Mouse (Mus musculus): Measurements from ENCODE around the gene Mrpl37. TPM values are rescaled to one million over a fixed set of nuclear protein-coding genes. Genes with fewer than 3 reads are reported as not detected.

Mrpl37 gene
- polyA plus RNA-seq, 1 experiment from 2014 or later, result 125 TPM

DNA sequence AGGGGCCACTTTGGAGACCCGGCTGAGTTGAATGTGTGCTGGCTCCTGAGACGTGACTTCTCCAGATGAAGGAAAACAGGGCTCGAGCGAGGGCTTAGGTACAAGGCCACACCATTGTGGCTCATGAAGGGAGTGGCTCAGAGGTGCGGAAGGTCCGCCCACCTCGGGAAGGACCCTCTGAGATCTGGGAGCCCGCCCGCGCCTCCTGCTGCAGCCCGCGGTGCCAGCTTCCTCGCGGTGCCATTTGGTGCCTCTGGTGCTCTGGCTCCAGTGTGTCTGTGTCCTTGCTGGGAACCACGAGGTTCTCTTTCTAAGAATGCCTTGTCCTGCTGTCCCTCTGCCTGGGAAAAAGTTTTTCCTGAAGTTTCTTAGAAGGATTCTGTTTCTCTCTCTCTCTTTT is 31.2 kb upstream of the Mrpl37 start:
- no peaks in the 10 kb centered on the region for H3K36me3 ChIP-seq (ENCODE audit: control insufficient read depth, insufficient read depth, low read length)
- 24% methylated on average over 15 of the region's 15 CpGs for WGBS
- H3K9ac ChIP-seq (ENCODE audit: low read depth, low read length), result no peak overlapping the region
- H3K4me3 ChIP-seq (ENCODE audit: low read length), result no peak overlapping the region
- no peak overlapping the region for H3K27ac ChIP-seq (ENCODE audit: low read depth, low read length)
- 0 out of 2 replicates have a peak, but pooled peaks have one; percentile 33 for ATAC-seq (ENCODE audit: low FRiP score, low TSS enrichment)
- H3K4me1 ChIP-seq (ENCODE audit: control insufficient read depth, insufficient read depth, low read length), result no peaks in the 10 kb centered on the region
- H3K27me3 ChIP-seq (ENCODE audit: control insufficient read depth, insufficient read depth, low read length), result no peaks in the 10 kb centered on the region
- H3K9me3 ChIP-seq (ENCODE audit: control insufficient read depth, low read length), result no peaks in the 10 kb centered on the region
- H3K4me2 ChIP-seq (replicated peaks; ENCODE audit: low read depth, low read length), result no peak overlapping the region; the same call in 1 of the 2 replicates

- Histone ChIP-seq H3K4me3 (ENCODE audit: low read length) (no peak within 1 kb of the TSS), H3K4me1 (ENCODE audit: control insufficient read depth, insufficient read depth, low read length) (no peaks in the 10 kb centered on the region), H3K9me3 (ENCODE audit: control insufficient read depth, low read length) (no peaks in the 10 kb centered on the region), H3K4me2 (replicated peaks; ENCODE audit: low read depth, low read length) (no peak within 1 kb of the TSS), H3K27me3 (ENCODE audit: control insufficient read depth, insufficient read depth, low read length) (no peaks in the 10 kb centered on the region), H3K36me3 (ENCODE audit: control insufficient read depth, insufficient read depth, low read length) (no peaks in the 10 kb centered on the region), H3K9ac (ENCODE audit: low read depth, low read length) (no peak within 1 kb of the TSS), H3K27ac (ENCODE audit: low read depth, low read length) (no peak within 1 kb of the TSS)
- 67% methylated on average over 16 of the region's 16 CpGs for WGBS
- no peak for ATAC-seq (ENCODE audit: low FRiP score, low TSS enrichment)
Observed at GRCm38 (mm10) chr4:107096841-107097373, 30.2 kb upstream of the Mrpl37 start, which contains the start of gene Cdcp2. TSS of gene Cdcp2 (plus strand) at chr4:107096891.

DNA sequence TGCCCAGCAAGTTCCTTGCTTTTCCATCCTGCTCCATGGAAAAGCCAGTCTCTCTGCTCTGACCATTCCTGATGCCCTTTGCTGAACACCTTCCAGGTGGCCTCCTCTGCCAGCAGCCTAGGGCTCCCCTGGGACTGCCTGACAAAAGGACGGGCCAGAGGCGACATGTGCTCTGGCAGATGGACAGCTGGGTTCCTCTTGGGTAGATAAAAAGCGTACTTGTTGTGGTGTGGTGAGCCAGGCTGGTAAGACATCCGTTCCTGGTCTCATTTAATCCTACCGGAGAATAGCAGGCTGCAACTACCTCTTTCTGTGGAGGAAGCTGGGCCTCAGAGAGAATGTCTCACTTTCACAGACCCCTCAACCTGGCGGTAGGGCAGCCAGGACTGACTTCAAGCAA is 29.4 kb upstream of the Mrpl37 start:
- H3K9me3 ChIP-seq (ENCODE audit: control insufficient read depth, low read length), result no peaks in the 10 kb centered on the region
- H3K4me1 ChIP-seq (ENCODE audit: control insufficient read depth, insufficient read depth, low read length), result no peaks in the 10 kb centered on the region
- H3K4me2 ChIP-seq (replicated peaks; ENCODE audit: low read depth, low read length), result no peak overlapping the region
- no peak overlapping the region for H3K4me3 ChIP-seq (ENCODE audit: low read length)
- H3K27me3 ChIP-seq (ENCODE audit: control insufficient read depth, insufficient read depth, low read length), result no peaks in the 10 kb centered on the region
- WGBS, result 57% methylated on average over 6 of the region's 6 CpGs
- H3K36me3 ChIP-seq (ENCODE audit: control insufficient read depth, insufficient read depth, low read length), result no peaks in the 10 kb centered on the region
- H3K9ac ChIP-seq (ENCODE audit: low read depth, low read length), result no peak overlapping the region
- H3K27ac ChIP-seq (ENCODE audit: low read depth, low read length), result no peak overlapping the region
- no peak for ATAC-seq (ENCODE audit: low FRiP score, low TSS enrichment)

DNA sequence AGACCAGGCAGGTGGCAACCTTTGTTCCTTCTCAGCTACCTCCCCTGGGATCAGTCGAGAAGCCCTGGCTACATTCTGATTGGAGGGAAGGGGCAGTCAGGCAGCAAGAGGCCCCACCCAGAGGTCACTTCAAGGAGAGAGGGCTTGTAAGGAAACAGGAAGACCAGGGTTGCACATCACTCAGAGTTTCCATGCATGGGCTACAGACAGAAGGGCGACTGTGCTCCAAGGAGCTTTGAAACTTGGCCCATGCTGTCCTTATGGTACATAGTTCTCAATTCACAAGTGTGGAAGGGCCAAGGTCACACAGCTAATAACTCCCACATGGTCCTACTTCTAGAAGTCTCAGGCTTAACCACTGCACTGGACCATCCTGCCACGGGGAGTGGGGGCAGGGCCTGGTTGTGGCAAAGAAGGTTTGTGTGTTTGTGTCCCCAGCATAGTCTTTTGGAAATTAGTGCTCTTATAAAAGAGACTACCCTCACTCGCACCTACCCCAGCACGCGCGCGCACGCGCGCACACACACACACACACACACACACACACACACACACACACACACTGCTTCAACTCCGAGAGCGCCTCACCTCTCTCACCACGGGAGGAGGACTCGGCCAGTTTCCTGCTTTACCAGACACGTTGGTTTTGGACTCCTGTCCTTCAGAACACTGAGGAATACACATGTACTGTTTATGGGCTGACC is 28.0 kb upstream of the Mrpl37 start:
- no peak overlapping the region for H3K9ac ChIP-seq (ENCODE audit: low read depth, low read length)
- no peaks in the 10 kb centered on the region for H3K27me3 ChIP-seq (ENCODE audit: control insufficient read depth, insufficient read depth, low read length)
- H3K9me3 ChIP-seq (ENCODE audit: control insufficient read depth, low read length), result no peaks in the 10 kb centered on the region
- whole genome bisulfite sequencing, result 74% methylated on average over 15 of the region's 16 CpGs
- H3K27ac ChIP-seq (ENCODE audit: low read depth, low read length), result no peak overlapping the region
- H3K4me2 ChIP-seq (replicated peaks; ENCODE audit: low read depth, low read length), result no peak overlapping the region
- no peaks in the 10 kb centered on the region for H3K36me3 ChIP-seq (ENCODE audit: control insufficient read depth, insufficient read depth, low read length)
- no peak overlapping the region for H3K4me3 ChIP-seq (ENCODE audit: low read length)
- no peaks in the 10 kb centered on the region for H3K4me1 ChIP-seq (ENCODE audit: control insufficient read depth, insufficient read depth, low read length)
- ATAC-seq (ENCODE audit: low FRiP score, low TSS enrichment), result no peak

DNA sequence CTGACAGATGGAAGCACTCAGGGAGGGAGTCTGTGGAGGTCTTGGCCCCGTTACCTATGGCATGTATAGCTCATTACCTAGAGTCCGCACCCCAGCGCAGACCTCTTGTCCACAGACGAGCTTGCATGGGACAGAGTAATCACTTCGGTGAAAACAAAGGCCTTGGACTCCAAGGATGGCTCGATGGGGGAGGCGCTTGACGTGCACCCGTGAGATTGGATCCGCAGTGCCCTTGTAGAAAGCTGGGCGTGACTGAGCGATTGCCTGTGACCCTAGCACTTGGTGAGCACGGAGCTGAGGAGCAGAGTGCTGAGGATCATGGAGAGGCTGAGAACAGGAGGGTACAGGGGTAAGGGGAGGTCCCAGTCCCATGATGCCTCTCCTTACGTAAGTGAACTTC is 25.0 kb upstream of the Mrpl37 start:
- H3K4me1 ChIP-seq (ENCODE audit: control insufficient read depth, insufficient read depth, low read length), result no peaks in the 10 kb centered on the region
- H3K9ac ChIP-seq (ENCODE audit: low read depth, low read length), result no peak overlapping the region
- H3K27me3 ChIP-seq (ENCODE audit: control insufficient read depth, insufficient read depth, low read length), result no peaks in the 10 kb centered on the region
- no peak overlapping the region for H3K27ac ChIP-seq (ENCODE audit: low read depth, low read length)
- no peak overlapping the region for H3K4me3 ChIP-seq (ENCODE audit: low read length)
- no peak for ATAC-seq (ENCODE audit: low FRiP score, low TSS enrichment)
- no peak overlapping the region for H3K4me2 ChIP-seq (replicated peaks; ENCODE audit: low read depth, low read length)
- H3K9me3 ChIP-seq (ENCODE audit: control insufficient read depth, low read length), result no peaks in the 10 kb centered on the region
- H3K36me3 ChIP-seq (ENCODE audit: control insufficient read depth, insufficient read depth, low read length), result no peaks in the 10 kb centered on the region
- WGBS, result 66% methylated on average over 14 of the region's 14 CpGs

DNA sequence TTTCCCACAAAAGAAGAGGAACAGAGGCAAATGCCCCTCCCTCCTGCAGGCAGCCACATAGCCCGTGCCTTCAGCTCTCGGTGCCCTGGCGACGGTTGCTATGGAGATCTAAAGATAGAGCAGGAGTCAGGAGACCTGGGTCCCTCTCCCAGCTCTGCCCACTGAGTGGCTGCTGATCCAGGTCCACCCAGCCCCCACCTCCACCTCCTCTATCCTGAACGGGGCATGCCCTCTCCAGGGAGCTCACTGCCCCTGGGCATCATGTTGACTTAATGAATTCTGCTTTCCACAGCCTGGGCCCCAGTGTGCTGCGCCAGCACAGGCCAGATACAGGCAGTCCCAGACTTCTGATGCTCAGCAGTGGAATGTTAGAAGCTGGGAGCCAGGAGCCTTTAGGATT is 18.2 kb upstream of the Mrpl37 start:
- Histone ChIP-seq H3K36me3 (ENCODE audit: control insufficient read depth, insufficient read depth, low read length) (no peaks in the 10 kb centered on the region), H3K4me3 (ENCODE audit: low read length) (no peak overlapping the region), H3K27ac (ENCODE audit: low read depth, low read length) (0 out of 2 replicates have a peak overlapping the region, but pooled peaks have one; percentile 24), H3K27me3 (ENCODE audit: control insufficient read depth, insufficient read depth, low read length) (no peaks in the 10 kb centered on the region), H3K9me3 (ENCODE audit: control insufficient read depth, low read length) (no peaks in the 10 kb centered on the region), H3K4me1 (ENCODE audit: control insufficient read depth, insufficient read depth, low read length) (peaks cover 15% of the 10 kb centered on the region; the same call in 1 of the 2 replicates), H3K9ac (ENCODE audit: low read depth, low read length) (no peak overlapping the region), H3K4me2 (replicated peaks; ENCODE audit: low read depth, low read length) (no peak overlapping the region)
- ATAC-seq (ENCODE audit: low FRiP score, low TSS enrichment), result peak; percentile 84
- 23% methylated on average over 6 of the region's 6 CpGs for WGBS

GRCm38 (mm10) chr4:107084343-107084742 is 17.7 kb upstream of the Mrpl37 start:
- 0 out of 2 replicates have a peak, but pooled peaks have one; percentile 10 for ATAC-seq (ENCODE audit: low FRiP score, low TSS enrichment)
- 46% methylated on average over 1 of the region's 1 CpGs for WGBS
- Histone ChIP-seq H3K4me1 (ENCODE audit: control insufficient read depth, insufficient read depth, low read length) (peaks cover 15% of the 10 kb centered on the region; the same call in 1 of the 2 replicates), H3K9me3 (ENCODE audit: control insufficient read depth, low read length) (no peaks in the 10 kb centered on the region), H3K27ac (ENCODE audit: low read depth, low read length) (no peak overlapping the region), H3K27me3 (ENCODE audit: control insufficient read depth, insufficient read depth, low read length) (no peaks in the 10 kb centered on the region), H3K9ac (ENCODE audit: low read depth, low read length) (no peak overlapping the region), H3K4me2 (replicated peaks; ENCODE audit: low read depth, low read length) (no peak overlapping the region), H3K36me3 (ENCODE audit: control insufficient read depth, insufficient read depth, low read length) (no peaks in the 10 kb centered on the region), H3K4me3 (ENCODE audit: low read length) (no peak overlapping the region)

- ATAC-seq (ENCODE audit: low FRiP score, low TSS enrichment), result no peak
- Histone ChIP-seq H3K27ac (ENCODE audit: low read depth, low read length) (no peak overlapping the region), H3K4me2 (replicated peaks; ENCODE audit: low read depth, low read length) (no peak overlapping the region), H3K4me3 (ENCODE audit: low read length) (no peak overlapping the region), H3K27me3 (ENCODE audit: control insufficient read depth, insufficient read depth, low read length) (no peaks in the 10 kb centered on the region), H3K9me3 (ENCODE audit: control insufficient read depth, low read length) (no peaks in the 10 kb centered on the region), H3K4me1 (ENCODE audit: control insufficient read depth, insufficient read depth, low read length) (peaks cover 15% of the 10 kb centered on the region; the same call in 1 of the 2 replicates), H3K9ac (ENCODE audit: low read depth, low read length) (no peak overlapping the region), H3K36me3 (ENCODE audit: control insufficient read depth, insufficient read depth, low read length) (no peaks in the 10 kb centered on the region)
- WGBS, result 93% methylated on average over 4 of the region's 4 CpGs
Observed at GRCm38 (mm10) chr4:107083126-107083525, 16.5 kb upstream of the Mrpl37 start.

GRCm38 (mm10) chr4:107082185-107082584 is 15.5 kb upstream of the Mrpl37 start:
- H3K27ac ChIP-seq (ENCODE audit: low read depth, low read length), result 0 out of 2 replicates have a peak overlapping the region, but pooled peaks have one; percentile 17
- WGBS, result 91% methylated on average over 3 of the region's 3 CpGs
- no peak for ATAC-seq (ENCODE audit: low FRiP score, low TSS enrichment)
- H3K9me3 ChIP-seq (ENCODE audit: control insufficient read depth, low read length), result no peaks in the 10 kb centered on the region
- H3K9ac ChIP-seq (ENCODE audit: low read depth, low read length), result no peak overlapping the region
- H3K4me3 ChIP-seq (ENCODE audit: low read length), result no peak overlapping the region
- H3K4me2 ChIP-seq (replicated peaks; ENCODE audit: low read depth, low read length), result no peak overlapping the region
- no peaks in the 10 kb centered on the region for H3K36me3 ChIP-seq (ENCODE audit: control insufficient read depth, insufficient read depth, low read length)
- no peaks in the 10 kb centered on the region for H3K27me3 ChIP-seq (ENCODE audit: control insufficient read depth, insufficient read depth, low read length)
- peaks cover 15% of the 10 kb centered on the region; the same call in 1 of the 2 replicates for H3K4me1 ChIP-seq (ENCODE audit: control insufficient read depth, insufficient read depth, low read length)
